Mouse (Mus musculus) hindbrain, embryonic 16.5 days (tissue): ENCODE results near the gene Uchl3. TPM values are rescaled to one million over a fixed set of nuclear protein-coding genes. Genes with fewer than 3 reads are reported as not detected.
A peak's percentile ranks its signal among the peaks of the same experiment; 100 is the strongest.

ENCODE experiments used
- ATAC-seq: fragments of 200-750 bp; cut with Nextera tagmentation; 2 replicates; pipeline ENCODE4 v1.8.0; 2017; ENCODE audit warnings: moderate TSS enrichment, moderate library complexity
- H3K27ac ChIP-seq: fragments of 300-500 bp; sonication (generic); 2 replicates; pipeline ENCODE4 v1.5.1; 2014; ENCODE audit warnings: low read depth, mild to moderate bottlenecking, control low read depth, low read length, moderate library complexity
- H3K27me3 ChIP-seq: fragments of 300-500 bp; sonication (generic); replicated peaks from 2 replicates; pipeline ENCODE4 v1.6.1; 2014; ENCODE audit warnings: low read length; ENCODE audit not compliant: control insufficient read depth, insufficient read depth
- H3K36me3 ChIP-seq: fragments of 300-500 bp; sonication (generic); 2 replicates; pipeline ENCODE4 v1.6.1; 2014; ENCODE audit warnings: mild to moderate bottlenecking, low read length, moderate library complexity, mixed read lengths; ENCODE audit not compliant: control insufficient read depth, insufficient read depth
- H3K4me1 ChIP-seq: fragments of 300-500 bp; sonication (generic); 2 replicates; pipeline ENCODE4 v1.6.1; 2014; ENCODE audit warnings: low read depth, low read length; ENCODE audit not compliant: control insufficient read depth, insufficient read depth
- H3K4me2 ChIP-seq: fragments of 300-500 bp; sonication (generic); 2 replicates; pipeline ENCODE4 v1.6.1; 2014; ENCODE audit warnings: mild to moderate bottlenecking, low read length, control low read depth, moderate library complexity
- H3K4me3 ChIP-seq: fragments of 300-500 bp; sonication (generic); 2 replicates; pipeline ENCODE4 v1.5.1; 2014; ENCODE audit warnings: mild to moderate bottlenecking, low read length, control low read depth, moderate library complexity
- H3K9ac ChIP-seq: fragments of 300-500 bp; sonication (generic); 2 replicates; pipeline ENCODE4 v1.6.1; 2014; ENCODE audit warnings: low read depth, mild to moderate bottlenecking, control low read depth, low read length, moderate library complexity
- H3K9me3 ChIP-seq: fragments of 300-500 bp; sonication (generic); 2 replicates; pipeline ENCODE4 v1.6.1; 2014; ENCODE audit warnings: mild to moderate bottlenecking, low read length, moderate library complexity; ENCODE audit not compliant: control insufficient read depth
- WGBS: fragments of 180-500 bp; shearing (Covaris S2); extraction: QIAGEN DNeasy Blood & Tissue Kit; methylation state at CpG from one replicate; pipeline ENCODE4 v1.1.7; 2014; 5-methylcytosine and 5-hydroxymethylcytosine counted together
- polyA plus RNA-seq: library from polyadenylated mRNA; unstranded; fragments of >200 nt; fragmentation: Nextera tagmentation; extraction: Ambion mirVana; gene quantifications from 2 replicates; pipeline ENCODE4 v1.2.1, GENCODE M21; 2015

Gene Uchl3
- 243 and 258 TPM in 2 replicates for polyA plus RNA-seq

- under 1% methylated on average over 67 of the region's 81 CpGs for WGBS
- H3K9me3 ChIP-seq, result no peaks in the 10 kb centered on the region
- H3K4me3 ChIP-seq, result peak within 1 kb of the TSS; percentile 65
- peaks cover 6% of the 10 kb centered on the region; the same call in 1 of the 2 replicates for H3K4me1 ChIP-seq
- ATAC-seq, result peak; percentile 93
- peak within 1 kb of the TSS; percentile 78 for H3K27ac ChIP-seq
- peak within 1 kb of the TSS; percentile 81 for H3K4me2 ChIP-seq
- peak within 1 kb of the TSS; percentile 90 for H3K9ac ChIP-seq
- no peaks in the 10 kb centered on the region for H3K27me3 ChIP-seq
- H3K36me3 ChIP-seq, result no peaks in the 10 kb centered on the region
Observed at GRCm38 (mm10) chr14:101653581-101654525, at the start of gene Uchl3. Gene Uchl3 (plus strand): TSS chr14:101653967.

- H3K9ac ChIP-seq, result no peak overlapping the region
- H3K9me3 ChIP-seq, result no peaks in the 10 kb centered on the region
- no peaks in the 10 kb centered on the region for H3K36me3 ChIP-seq
- WGBS, result 64% methylated on average over 2 of the region's 2 CpGs
- no peak overlapping the region for H3K4me3 ChIP-seq
- H3K4me1 ChIP-seq, result peaks cover 8% of the 10 kb centered on the region
- no peaks in the 10 kb centered on the region for H3K27me3 ChIP-seq
- no peak for ATAC-seq
- peak overlapping the region; percentile 3; the same call in 1 of the 2 replicates for H3K4me2 ChIP-seq
- H3K27ac ChIP-seq, result no peak overlapping the region
Observed at GRCm38 (mm10) chr14:101605843-101606242, 47.9 kb upstream of the Uchl3 start.

GRCm38 (mm10) chr14:101607631-101608518, 45.9 kb upstream of the Uchl3 start:
- under 1% methylated on average over 51 of the region's 62 CpGs for WGBS
- peak overlapping the region; percentile 68 for H3K9ac ChIP-seq

GRCm38 (mm10) chr14:101608519-101609368, 45.0 kb upstream of the Uchl3 start, which contains the start of gene Tbc1d4:
Gene Tbc1d4 (minus strand): TSS chr14:101609191.
- Histone ChIP-seq H3K27ac (peak within 1 kb of the TSS; percentile 74), H3K4me3 (peak within 1 kb of the TSS; percentile 60), H3K4me1 (peaks cover 8% of the 10 kb centered on the region), H3K4me2 (peak within 1 kb of the TSS; percentile 76), H3K9ac (peak within 1 kb of the TSS; percentile 68), H3K27me3 (no peaks in the 10 kb centered on the region), H3K36me3 (no peaks in the 10 kb centered on the region), H3K9me3 (no peaks in the 10 kb centered on the region)
- ATAC-seq, result peak; percentile 93
- under 1% methylated on average over 62 of the region's 62 CpGs for WGBS

More at GRCm38 (mm10) chr14:101607631-101608518, 45.9 kb upstream of the Uchl3 start:
- peak; percentile 48 for ATAC-seq
- H3K4me2 ChIP-seq, result peak overlapping the region; percentile 76
- H3K4me3 ChIP-seq, result peak overlapping the region; percentile 60
- H3K27me3 ChIP-seq, result no peaks in the 10 kb centered on the region
- H3K9me3 ChIP-seq, result no peaks in the 10 kb centered on the region
- peak overlapping the region; percentile 74 for H3K27ac ChIP-seq
- peaks cover 8% of the 10 kb centered on the region for H3K4me1 ChIP-seq
- no peaks in the 10 kb centered on the region for H3K36me3 ChIP-seq

GRCm38 (mm10) chr14:101610701-101611100, 43.1 kb upstream of the Uchl3 start:
- no peak overlapping the region for H3K4me2 ChIP-seq
- no peak overlapping the region for H3K9ac ChIP-seq
- no peak overlapping the region for H3K4me3 ChIP-seq
- no peaks in the 10 kb centered on the region for H3K36me3 ChIP-seq
- H3K27ac ChIP-seq, result no peak overlapping the region
- no peaks in the 10 kb centered on the region for H3K9me3 ChIP-seq
- WGBS, result 82% methylated on average over 10 of the region's 10 CpGs
- ATAC-seq, result no peak
- H3K4me1 ChIP-seq, result peaks cover 8% of the 10 kb centered on the region
- H3K27me3 ChIP-seq, result no peaks in the 10 kb centered on the region

- no peaks in the 10 kb centered on the region for H3K4me1 ChIP-seq
- no peaks in the 10 kb centered on the region for H3K9me3 ChIP-seq
- ATAC-seq, result no peak
Observed at GRCm38 (mm10) chr14:101613206-101613605, 40.6 kb upstream of the Uchl3 start.

GRCm38 (mm10) chr14:101616178-101616577, 37.6 kb upstream of the Uchl3 start:
- Histone ChIP-seq H3K4me2 (no peak overlapping the region), H3K4me1 (no peaks in the 10 kb centered on the region), H3K4me3 (no peak overlapping the region), H3K27me3 (no peaks in the 10 kb centered on the region), H3K9ac (no peak overlapping the region), H3K36me3 (no peaks in the 10 kb centered on the region), H3K9me3 (no peaks in the 10 kb centered on the region), H3K27ac (no peak overlapping the region)
- no peak for ATAC-seq
- 75% methylated on average over 9 of the region's 9 CpGs for WGBS

More at GRCm38 (mm10) chr14:101613206-101613605, 40.6 kb upstream of the Uchl3 start:
- H3K27ac ChIP-seq, result no peak overlapping the region
- no peaks in the 10 kb centered on the region for H3K27me3 ChIP-seq
- H3K36me3 ChIP-seq, result no peaks in the 10 kb centered on the region
- 54% methylated on average over 1 of the region's 1 CpGs for WGBS
- no peak overlapping the region for H3K9ac ChIP-seq
- H3K4me3 ChIP-seq, result no peak overlapping the region
- H3K4me2 ChIP-seq, result no peak overlapping the region

- Histone ChIP-seq H3K4me2 (no peak overlapping the region), H3K4me1 (no peaks in the 10 kb centered on the region), H3K4me3 (no peak overlapping the region), H3K27ac (no peak overlapping the region), H3K36me3 (no peaks in the 10 kb centered on the region), H3K27me3 (no peaks in the 10 kb centered on the region), H3K9me3 (no peaks in the 10 kb centered on the region), H3K9ac (no peak overlapping the region)
- no peak for ATAC-seq
- WGBS, result 95% methylated on average over 5 of the region's 5 CpGs
Observed at GRCm38 (mm10) chr14:101617680-101618079, 36.1 kb upstream of the Uchl3 start.
